Mouse (Mus musculus) layer of hippocampus, adult 11-12 months (tissue): ENCODE measurements at regions not wholly inside any gene's neighbourhood (a gene's known extent, or its start where the extent isn't known, plus 50 kb on each side); places are given as distances from the start of the nearest gene placed in this dataset.
"Not testable (repeated sequence)": the region's sequence is repeated elsewhere in the genome, so short reads cannot be mapped to it uniquely, and the experiment has no call there.

Experiments used
- DNase-seq: peaks from one replicate; pipeline ENCODE4 v3.0.0; 2022; ENCODE audit warnings: low spot score

DNA sequence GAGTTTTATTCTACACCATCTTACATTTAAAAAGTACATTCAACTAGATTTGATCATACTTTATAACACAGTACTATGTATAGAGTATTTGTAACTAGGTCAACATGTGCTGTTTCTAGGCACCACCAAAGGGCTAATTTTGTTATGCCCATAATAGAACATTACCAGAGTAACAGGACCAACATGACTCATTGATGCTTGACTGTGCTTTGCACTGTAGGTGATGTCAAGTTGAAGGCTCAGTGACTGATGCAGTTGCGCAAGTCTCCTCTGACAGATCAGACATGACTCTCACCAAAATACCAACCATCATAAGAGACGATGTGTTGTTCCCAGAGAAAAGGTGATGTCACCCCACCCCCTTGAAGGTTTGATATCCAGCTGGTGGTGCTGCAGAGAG is 108.5 kb downstream of the Mrpl39 start:
- no peak for DNase-seq

DNA sequence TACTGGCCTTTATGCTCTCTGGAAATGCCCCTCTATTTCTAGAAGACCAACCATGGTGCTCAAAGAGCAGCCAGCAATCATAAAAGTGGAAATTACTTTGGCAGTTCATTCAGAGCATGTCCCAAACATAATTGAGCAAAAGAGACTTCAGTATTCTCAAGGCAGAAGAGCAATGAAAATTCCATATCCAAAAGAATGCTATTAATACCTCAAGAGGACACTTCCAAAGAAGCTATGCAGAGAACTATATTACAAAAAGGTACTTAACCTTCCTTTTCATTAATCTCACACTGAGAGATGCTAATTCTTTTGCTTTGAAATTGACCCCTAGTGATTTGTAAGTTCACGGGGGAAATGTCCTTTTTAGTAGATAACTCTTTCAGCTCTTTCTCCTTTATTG is 105.7 kb downstream of the Mrpl39 start:
- DNase-seq: no peak

GRCm38 (mm10) chr16:84644446-84644845 is 91.1 kb downstream of the Mrpl39 start:
- DNase-seq: not testable (repeated sequence)

DNA sequence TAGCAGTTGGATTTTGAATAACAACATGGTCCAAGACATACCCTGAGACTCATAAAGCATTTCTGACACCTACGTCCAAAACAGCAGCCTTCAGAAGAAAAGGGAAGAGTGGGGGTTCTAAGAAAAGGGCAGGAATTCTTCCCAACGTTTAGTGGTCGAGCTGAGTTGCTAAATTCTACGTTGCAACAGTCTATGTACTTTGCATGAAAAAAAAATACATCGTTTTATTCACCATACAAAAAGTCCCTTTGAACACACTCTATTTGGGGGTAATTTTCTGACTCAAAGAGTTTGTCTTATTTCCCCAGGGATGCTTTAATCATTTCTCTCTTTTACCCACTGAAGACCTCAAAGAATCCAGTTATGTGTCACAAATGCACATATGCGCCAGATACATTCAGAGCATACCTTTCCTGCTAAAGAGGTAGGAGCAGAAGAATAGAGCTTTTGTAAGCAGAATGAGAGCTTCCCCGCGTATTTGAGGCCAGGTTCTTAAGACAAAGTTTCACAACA is 89.3 kb downstream of the Mrpl39 start:
- DNase-seq: no peak

DNA sequence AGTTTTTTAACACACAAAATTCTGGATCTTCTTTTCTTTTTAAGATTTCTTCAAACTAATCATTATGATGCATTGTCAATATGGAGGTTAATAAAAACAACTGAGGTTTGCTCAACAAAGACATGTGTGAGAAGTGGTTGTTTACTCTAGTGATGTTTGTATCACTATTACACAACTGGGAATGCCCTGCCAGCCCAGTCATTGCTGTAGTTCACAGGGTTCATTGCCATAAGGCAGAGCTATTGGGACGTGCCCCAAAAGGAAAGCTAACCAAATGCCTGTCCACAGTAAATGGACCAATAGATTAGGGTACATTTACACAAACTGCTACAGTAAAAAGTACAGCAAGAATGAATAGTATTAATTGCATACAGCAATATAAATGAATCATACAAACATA is 84.9 kb downstream of the Mrpl39 start:
- DNase-seq: no peak

- no peak for DNase-seq
These were observed 81.7 kb downstream of the Mrpl39 start for GRCm38 (mm10) chr16:84653873-84654272.

GRCm38 (mm10) chr16:84661879-84662278 is 73.7 kb downstream of the Mrpl39 start:
- DNase-seq: no peak

DNA sequence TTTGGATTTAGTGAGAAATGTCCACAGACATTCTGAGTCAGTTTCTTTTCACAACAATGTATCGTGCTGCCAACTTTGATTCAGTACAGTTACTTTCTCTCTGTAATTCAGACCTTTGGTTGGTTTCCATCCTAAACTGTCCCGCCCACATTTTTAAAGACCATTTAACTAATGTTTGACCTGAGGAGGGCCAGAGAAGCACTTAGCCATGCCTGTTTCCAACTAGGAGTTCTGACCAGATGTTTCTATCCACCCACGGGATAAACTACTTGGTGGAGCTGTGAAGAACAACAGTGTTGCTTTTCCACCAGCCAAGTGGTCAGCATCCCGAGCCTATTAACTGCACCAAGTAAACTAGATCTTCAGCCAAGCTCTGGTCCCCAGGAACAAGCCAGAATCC is 72.0 kb downstream of the Mrpl39 start:
- no peak for DNase-seq
